15 mouse cellular contexts compared by ENCODE assay signal in the genomic region with DNA sequence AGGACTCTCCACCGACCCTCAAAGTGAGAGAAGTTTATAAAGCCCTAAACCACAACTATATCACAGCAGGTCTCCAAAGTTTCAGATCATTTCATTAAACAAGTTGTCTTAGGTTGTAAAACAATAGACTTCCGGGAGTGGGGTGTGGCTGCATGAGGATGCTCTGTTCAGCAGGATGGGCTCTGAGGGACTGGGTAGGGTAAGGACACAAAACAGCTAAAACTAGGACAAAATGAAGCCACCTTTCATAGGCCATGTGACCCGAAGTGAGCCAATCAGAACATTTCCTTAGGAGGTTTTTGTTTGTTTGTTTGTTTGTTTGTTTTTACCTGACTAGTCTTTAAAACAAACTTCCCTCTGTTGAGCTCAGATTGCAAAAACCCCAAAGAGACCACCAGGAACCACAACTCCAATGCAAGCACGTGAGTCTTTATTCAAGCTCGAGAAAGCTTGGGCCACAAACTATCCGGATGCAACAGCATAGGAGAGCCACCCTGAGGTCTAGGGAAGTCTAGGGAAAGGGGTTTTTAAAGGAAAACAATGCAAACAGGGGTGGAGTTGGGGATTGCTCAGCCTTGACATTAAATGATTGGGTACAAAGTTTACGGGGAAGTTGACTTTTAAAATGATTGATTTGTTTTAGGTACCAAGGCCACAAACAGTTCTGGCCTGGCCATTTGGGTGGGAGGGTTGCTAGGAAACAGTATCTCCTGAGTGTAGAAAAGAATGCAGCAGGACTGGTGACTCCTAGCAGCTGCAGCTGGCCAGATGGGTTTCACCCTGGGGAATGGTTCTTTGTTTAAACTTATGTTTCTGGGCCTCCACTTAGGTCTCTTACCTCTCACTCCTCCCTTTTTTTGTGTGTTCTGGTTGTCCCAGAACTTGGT. TPM values are rescaled to one million over a fixed set of nuclear protein-coding genes. Genes with fewer than 3 reads are reported as not detected.
DNase-seq lines count a peak whose midpoint lies in the region; ATAC-seq lines count a peak whose summit lies in the region.
"Had no signal": no experiment of that assay in that cellular context is flagged by ENCODE, and none has a peak within 500 bp of the region (broad histone marks: within the 10 kb centered on the region; RNA-seq: fewer than 3 reads in every experiment).

No protein-coding gene starts in this region.

- H3K4me1 ChIP-seq in lung, embryonic 16.5 days (replicated peaks; ENCODE audit: control insufficient read depth, insufficient read depth, low read length), result peaks cover 3% of the 10 kb centered on the region; the same call in 1 of the 2 replicates
- no peaks in the 10 kb centered on the region for H3K4me1 ChIP-seq in stomach, embryonic 16.5 days (ENCODE audit: control insufficient read depth, insufficient read depth, low read length)

- H3K27ac ChIP-seq in lung, embryonic 16.5 days (ENCODE audit: low read length), result 0 out of 2 replicates have a peak overlapping the region, but pooled peaks have one; percentile 45
- H3K27ac ChIP-seq in stomach, embryonic 16.5 days (ENCODE audit: low read length), result peak overlapping the region; percentile 53; the same call in 1 of the 2 replicates
- H3K27ac ChIP-seq: forebrain, embryonic 15.5 days; macrophage; neural tube, embryonic 13.5 days had no signal

- DNase-seq in adrenal gland, postnatal 10 days, result peak; percentile 22
- no peak for DNase-seq in adrenal gland, adult 8-10 months
- no peak for DNase-seq in lung, postnatal 4 days
- peak; percentile 11 for DNase-seq in forelimb bud, embryonic 11.5 days (ENCODE audit: low read depth, low spot score)
- DNase-seq in cerebellum, adult 8-10 months, result no peak
- DNase-seq in left cerebral cortex, adult 8-10 months (ENCODE audit: low spot score in 2 of 2), result no peak
- DNase-seq: cerebellum, adult 11 months; gastrocnemius, postnatal 14 days; kidney, adult 2 months had no signal

- H3K4me2 ChIP-seq in lung, embryonic 16.5 days (ENCODE audit: low read depth, low read length), result no peak overlapping the region
- no peak overlapping the region for H3K4me2 ChIP-seq in stomach, embryonic 16.5 days (ENCODE audit: low read depth, low read length)
- H3K4me2 ChIP-seq: forebrain, embryonic 15.5 days; heart, embryonic 11.5 days; neural tube, embryonic 13.5 days had no signal

- 38% methylated on average over 7 of the region's 7 CpGs for WGBS in lung, embryonic 16.5 days
- 35% methylated on average over 7 of the region's 7 CpGs for WGBS in stomach, embryonic 16.5 days

- H3K9ac ChIP-seq in lung, embryonic 16.5 days (ENCODE audit: low read length), result no peak overlapping the region
- H3K9ac ChIP-seq in stomach, embryonic 16.5 days (ENCODE audit: low read length), result no peak overlapping the region
- H3K9ac ChIP-seq: forebrain, embryonic 15.5 days; neural tube, embryonic 13.5 days had no signal

- H3K4me3 ChIP-seq in lung, embryonic 16.5 days (ENCODE audit: low read length), result no peak overlapping the region
- H3K4me3 ChIP-seq in stomach, embryonic 16.5 days (replicated peaks; ENCODE audit: low read length), result no peak overlapping the region
- H3K4me3 ChIP-seq: forebrain, embryonic 15.5 days; neural tube, embryonic 13.5 days had no signal

- no peaks in the 10 kb centered on the region for H3K36me3 ChIP-seq in lung, embryonic 16.5 days (ENCODE audit: control insufficient read depth, insufficient read depth, low read length)
- no peaks in the 10 kb centered on the region for H3K36me3 ChIP-seq in stomach, embryonic 16.5 days (ENCODE audit: control insufficient read depth, insufficient read depth, low read length)
- H3K36me3 ChIP-seq: forebrain, embryonic 15.5 days; neural tube, embryonic 13.5 days had no signal

- no peaks in the 10 kb centered on the region for H3K9me3 ChIP-seq in lung, embryonic 16.5 days (ENCODE audit: control insufficient read depth, low read length)
- no peaks in the 10 kb centered on the region for H3K9me3 ChIP-seq in stomach, embryonic 16.5 days (replicated peaks; ENCODE audit: control insufficient read depth, low read length)
- H3K9me3 ChIP-seq: forebrain, embryonic 15.5 days; neural tube, embryonic 13.5 days had no signal

- no peaks in the 10 kb centered on the region for H3K27me3 ChIP-seq in lung, embryonic 16.5 days (ENCODE audit: control insufficient read depth, insufficient read depth, low read depth, low read length)
- H3K27me3 ChIP-seq in stomach, embryonic 16.5 days (ENCODE audit: control insufficient read depth, insufficient read depth, low read length), result no peaks in the 10 kb centered on the region
- H3K27me3 ChIP-seq: forebrain, embryonic 15.5 days; neural tube, embryonic 13.5 days had no signal

- ATAC-seq in lung, embryonic 16.5 days (ENCODE audit: low read depth), result peak; percentile 54
- ATAC-seq in stomach, embryonic 16.5 days (ENCODE audit: insufficient read depth, low FRiP score), result peak; percentile 81; the same call in 1 of the 2 replicates
- ATAC-seq: forebrain, embryonic 15.5 days had no signal

RNA-seq across cellular contexts. Expression of gene Slc39a9, which starts 28.1 kb away (rescaled TPM):
- total RNA-seq in adrenal gland, postnatal 10 days (2021), result 10 to 100 TPM; 33.8 to 38.6 TPM
- 10 to 100 TPM; 50.0 to 60.0 (median 55.6) TPM for total RNA-seq in adrenal gland, adult 8-10 months (2022)
- polyA plus RNA-seq in lung, embryonic 16.5 days (2015; fragmentation: Nextera tagmentation; extraction: Ambion mirVana), result 30.2 and 30.4 TPM in 2 replicates
- polyA plus RNA-seq in stomach, embryonic 16.5 days (2015; fragmentation: Nextera tagmentation; extraction: Ambion mirVana), result 31.4 and 31.5 TPM in 2 replicates
- total RNA-seq in left cerebral cortex, adult 8-10 months (2022), result 10 to 100 TPM; 34.7 to 40.3 (median 37.8) TPM

RNA-seq across cellular contexts. Expression of gene Erh, which starts 28.5 kb away (rescaled TPM):
- total RNA-seq in adrenal gland, postnatal 10 days (2021), result 10 to 100 TPM; 57.2 to 68.1 TPM
- total RNA-seq in adrenal gland, adult 8-10 months (2022), result 10 to 100 TPM; 31.4 to 52.6 (median 43.5) TPM
- polyA plus RNA-seq in lung, embryonic 16.5 days (2015; fragmentation: Nextera tagmentation; extraction: Ambion mirVana), result 272 and 278 TPM in 2 replicates
- 216 and 218 TPM in 2 replicates for polyA plus RNA-seq in stomach, embryonic 16.5 days (2015; fragmentation: Nextera tagmentation; extraction: Ambion mirVana)
- 10 to 100 TPM; 24.8 to 52.7 (median 38.4) TPM for total RNA-seq in left cerebral cortex, adult 8-10 months (2022)

Comparison
In these comparisons a context has a peak if more than half of its experiments do, and no peak if none do; other contexts are left out.
1. DNase-seq: peak in adrenal gland, postnatal 10 days (single experiment) and forelimb bud, embryonic 11.5 days (single experiment); none in adrenal gland, adult 8-10 months (single experiment), lung, postnatal 4 days (0 of 2), cerebellum, adult 8-10 months (single experiment) and left cerebral cortex, adult 8-10 months (0 of 2).